Mouse (Mus musculus): ENCODE results near the gene Eif4enif1.
"Not testable (repeated sequence)": the region's sequence is repeated elsewhere in the genome, so short reads cannot be mapped to it uniquely, and the experiment has no call there.

Eif4enif1 gene

GRCm38 (mm10) chr11:3202231-3202701 is at the start of gene Eif4enif1:
TSS of gene Eif4enif1 (plus strand) at chr11:3202392.
- DNase-seq (ENCODE audit: extremely low spot score), result peak; percentile 94

- DNase-seq (ENCODE audit: extremely low spot score), result not testable (repeated sequence)
Measured at GRCm38 (mm10) chr11:3153666-3154397, 48.4 kb upstream of the Eif4enif1 start.

GRCm38 (mm10) chr11:3156991-3157390 is 45.2 kb upstream of the Eif4enif1 start:
- not testable (repeated sequence) for DNase-seq (ENCODE audit: extremely low spot score)

- DNase-seq (ENCODE audit: extremely low spot score), result not testable (repeated sequence)
Measured at GRCm38 (mm10) chr11:3157996-3158395, 44.2 kb upstream of the Eif4enif1 start.

GRCm38 (mm10) chr11:3158800-3159199 is 43.4 kb upstream of the Eif4enif1 start:
- DNase-seq (ENCODE audit: extremely low spot score), result not testable (repeated sequence)

GRCm38 (mm10) chr11:3161370-3161769 is 40.8 kb upstream of the Eif4enif1 start:
- not testable (repeated sequence) for DNase-seq (ENCODE audit: extremely low spot score)

- DNase-seq (ENCODE audit: extremely low spot score), result not testable (repeated sequence)
Measured at GRCm38 (mm10) chr11:3162236-3162897, 39.8 kb upstream of the Eif4enif1 start.

GRCm38 (mm10) chr11:3163122-3163521 is 39.1 kb upstream of the Eif4enif1 start:
- DNase-seq (ENCODE audit: extremely low spot score), result not testable (repeated sequence)

GRCm38 (mm10) chr11:3163661-3164060 is 38.5 kb upstream of the Eif4enif1 start:
- not testable (repeated sequence) for DNase-seq (ENCODE audit: extremely low spot score)

GRCm38 (mm10) chr11:3165210-3165782 is 36.9 kb upstream of the Eif4enif1 start:
- not testable (repeated sequence) for DNase-seq (ENCODE audit: extremely low spot score)

GRCm38 (mm10) chr11:3166321-3166720 is 35.9 kb upstream of the Eif4enif1 start:
- DNase-seq (ENCODE audit: extremely low spot score), result not testable (repeated sequence)

- not testable (repeated sequence) for DNase-seq (ENCODE audit: extremely low spot score)
Measured at GRCm38 (mm10) chr11:3167129-3167528, 35.1 kb upstream of the Eif4enif1 start.

GRCm38 (mm10) chr11:3167571-3168001 is 34.6 kb upstream of the Eif4enif1 start:
- DNase-seq (ENCODE audit: extremely low spot score), result not testable (repeated sequence)

GRCm38 (mm10) chr11:3169042-3169441 is 33.1 kb upstream of the Eif4enif1 start:
- DNase-seq (ENCODE audit: extremely low spot score), result not testable (repeated sequence)

GRCm38 (mm10) chr11:3171931-3172330 is 30.3 kb upstream of the Eif4enif1 start:
- not testable (repeated sequence) for DNase-seq (ENCODE audit: extremely low spot score)

GRCm38 (mm10) chr11:3172526-3172925 is 29.7 kb upstream of the Eif4enif1 start:
- not testable (repeated sequence) for DNase-seq (ENCODE audit: extremely low spot score)

- DNase-seq (ENCODE audit: extremely low spot score), result not testable (repeated sequence)
Measured at GRCm38 (mm10) chr11:3173425-3174318, 28.5 kb upstream of the Eif4enif1 start.

GRCm38 (mm10) chr11:3178968-3179725 is 23.0 kb upstream of the Eif4enif1 start:
- DNase-seq (ENCODE audit: extremely low spot score), result not testable (repeated sequence)

GRCm38 (mm10) chr11:3179726-3180092 is 22.5 kb upstream of the Eif4enif1 start:
- not testable (repeated sequence) for DNase-seq (ENCODE audit: extremely low spot score)

GRCm38 (mm10) chr11:3180510-3181160 is 21.6 kb upstream of the Eif4enif1 start:
- not testable (repeated sequence) for DNase-seq (ENCODE audit: extremely low spot score)

All from embryo, embryonic 9.5 days (tissue).